Mouse (Mus musculus): ENCODE results near the gene Fscn3.

DNA sequence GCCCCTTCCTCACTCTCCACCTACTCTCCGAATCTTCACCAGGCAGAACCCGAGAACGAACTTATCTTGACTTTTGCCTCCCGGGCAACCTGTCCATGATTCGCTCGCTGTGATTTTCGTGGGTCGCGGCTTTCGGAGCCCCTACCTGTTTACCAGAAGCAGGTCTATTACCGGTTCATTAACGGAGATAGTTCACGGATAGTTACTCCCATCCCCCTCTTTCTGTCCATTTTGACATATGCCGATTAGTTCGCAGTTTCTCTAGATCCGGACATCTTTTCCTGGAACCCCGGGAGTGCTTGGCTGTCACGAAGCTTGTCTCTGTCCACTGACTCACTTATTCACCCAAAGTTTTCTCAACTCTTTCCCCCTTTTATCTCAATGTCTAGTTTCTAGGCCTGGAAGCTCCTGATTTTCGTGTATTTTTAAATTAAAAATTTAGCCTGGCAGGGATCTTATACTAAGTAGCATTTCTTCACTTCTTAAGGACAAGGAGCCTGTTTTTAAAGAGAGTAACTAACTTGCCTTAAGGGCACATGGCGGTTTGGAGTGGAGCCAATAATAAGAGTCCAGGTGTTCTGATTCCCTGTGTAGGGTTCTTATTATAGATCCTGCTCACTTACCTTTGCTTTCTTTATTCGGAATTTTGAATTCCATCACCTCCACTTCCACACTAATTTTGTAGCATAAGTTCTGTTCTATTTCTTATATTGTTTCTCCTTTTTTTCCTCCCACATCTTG is 53.3 kb downstream of the Fscn3 start:
- TF ChIP-seq CTCF (IDR thresholded peaks at IDR 0.05; ENCODE audit: low read depth, low read length) (no peak), TAL1 (conservative IDR thresholded peaks at IDR 0.05; ENCODE audit: low read depth, low read length) (no peak)
